Comparison of ENCODE assay signal across 9 mouse cellular contexts in the genomic region with DNA sequence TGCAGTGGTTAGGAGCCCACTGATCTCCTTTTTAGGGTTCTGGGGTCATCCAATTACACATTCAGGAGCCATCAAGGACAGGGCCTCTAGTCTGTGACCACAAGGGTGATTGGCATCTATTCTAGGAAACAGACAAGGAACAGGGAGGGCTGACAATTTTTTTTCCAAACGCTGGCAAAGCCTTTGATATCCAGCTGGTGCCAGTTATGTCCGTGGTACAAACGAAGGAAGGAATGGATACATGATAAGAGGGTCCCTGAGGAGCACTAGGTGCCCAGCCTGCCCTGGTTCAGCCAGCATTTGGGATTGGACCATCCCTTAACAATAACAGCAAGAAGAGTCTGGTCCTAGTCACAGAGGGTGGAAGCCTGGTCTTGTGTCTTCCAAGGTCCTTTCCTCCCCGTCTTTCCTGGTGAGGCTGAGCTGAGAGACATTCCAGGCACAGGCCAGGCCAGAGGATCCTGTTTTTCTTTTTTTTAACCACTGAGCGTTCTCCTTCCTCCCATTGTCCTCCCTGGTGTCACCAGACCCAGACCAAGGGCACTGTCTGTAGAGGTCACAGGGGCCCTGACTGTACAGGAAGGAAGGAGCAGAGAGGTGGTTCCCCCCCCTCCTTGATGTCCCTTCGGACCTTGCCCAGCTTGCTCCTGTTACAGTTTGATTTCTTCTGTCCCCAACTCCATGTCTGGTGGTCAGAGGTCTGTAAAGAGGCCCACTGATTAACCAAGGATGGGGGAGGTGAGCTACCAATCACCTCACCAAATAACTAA.
A peak's percentile ranks its signal among the peaks of the same experiment; 100 is the strongest.
DNase-seq lines count a peak whose midpoint lies in the region; ATAC-seq lines count a peak whose summit lies in the region.
"Had no signal": no experiment of that assay in that cellular context is flagged by ENCODE, and none has a peak within 500 bp of the region (broad histone marks: within the 10 kb centered on the region; RNA-seq: fewer than 3 reads in every experiment).

No protein-coding gene starts in this region.

- ATAC-seq in embryonic facial prominence, embryonic 15.5 days (ENCODE audit: insufficient number of reproducible peaks, low FRiP score, low TSS enrichment, low read depth), result 0 out of 2 replicates have a peak, but pooled peaks have one; percentile 15
- peak; percentile 61 for ATAC-seq in liver, embryonic 15.5 days (ENCODE audit: insufficient read depth)
- no peak for ATAC-seq in frontal cortex, adult (ENCODE audit: low TSS enrichment)

- 56% methylated on average over 6 of the region's 6 CpGs for WGBS in embryonic facial prominence, embryonic 15.5 days
- 23% methylated on average over 6 of the region's 6 CpGs for WGBS in liver, embryonic 15.5 days (ENCODE audit: insufficient replicate concordance)

- H3K27me3 ChIP-seq in embryonic facial prominence, embryonic 15.5 days, result no peaks in the 10 kb centered on the region
- H3K27me3 ChIP-seq in liver, embryonic 15.5 days, result no peaks in the 10 kb centered on the region

- peak overlapping the region; percentile 45; the same call in 1 of the 2 replicates for H3K27ac ChIP-seq in embryonic facial prominence, embryonic 15.5 days (replicated peaks)
- no peak overlapping the region for H3K27ac ChIP-seq in liver, embryonic 15.5 days (replicated peaks)

- H3K4me2 ChIP-seq in embryonic facial prominence, embryonic 15.5 days (replicated peaks), result no peak overlapping the region
- no peak overlapping the region for H3K4me2 ChIP-seq in liver, embryonic 15.5 days

- H3K4me1 ChIP-seq in embryonic facial prominence, embryonic 15.5 days, result peaks cover 14% of the 10 kb centered on the region
- H3K4me1 ChIP-seq in liver, embryonic 15.5 days (replicated peaks), result 0 out of 2 replicates have a peak, but pooled peaks cover 9% of the 10 kb centered on the region

- no peak overlapping the region for H3K4me3 ChIP-seq in embryonic facial prominence, embryonic 15.5 days (replicated peaks)
- H3K4me3 ChIP-seq in liver, embryonic 15.5 days (replicated peaks), result no peak overlapping the region

- H3K9me3 ChIP-seq in embryonic facial prominence, embryonic 15.5 days (replicated peaks), result no peaks in the 10 kb centered on the region
- no peaks in the 10 kb centered on the region for H3K9me3 ChIP-seq in liver, embryonic 15.5 days (replicated peaks)

- H3K9ac ChIP-seq in embryonic facial prominence, embryonic 15.5 days, result no peak overlapping the region
- H3K9ac ChIP-seq in liver, embryonic 15.5 days, result no peak overlapping the region

- H3K36me3 ChIP-seq in embryonic facial prominence, embryonic 15.5 days, result no peaks in the 10 kb centered on the region
- H3K36me3 ChIP-seq in liver, embryonic 15.5 days (replicated peaks), result no peaks in the 10 kb centered on the region

- DNase-seq in ZHBTc4 (ENCODE audit: low read depth, low spot score), result peak; percentile 56
- DNase-seq in kidney, adult 11 months, result peak; percentile 92
- DNase-seq in cerebellum, adult 11 months, result no peak
- DNase-seq in right cerebral cortex, adult 2 months (ENCODE audit: low spot score in 2 of 2), result no peak
- DNase-seq in layer of hippocampus, postnatal 25 days (ENCODE audit: extremely low spot score in 1 of 2, low spot score in 1 of 2), result no peak
- DNase-seq: layer of hippocampus, adult 9-11 months had no signal

Comparison
In these comparisons a context has a peak if more than half of its experiments do, and no peak if none do; other contexts are left out.
1. DNase-seq: peak in ZHBTc4 (single experiment) and kidney, adult 11 months (single experiment); none in cerebellum, adult 11 months (single experiment), right cerebral cortex, adult 2 months (0 of 2) and layer of hippocampus, postnatal 25 days (0 of 2).